Mouse (Mus musculus) liver, adult 2 months (tissue): ENCODE results near the gene Srgap1.

ENCODE experiments used
- CTCF ChIP-seq: fragments of 200-500 bp; IDR thresholded peaks from 2 replicates; pipeline ENCODE4 v1.5.1; 2011; ENCODE audit warnings: low read depth, low read length, control low read depth
- POLR2A ChIP-seq: fragments of 200-500 bp; IDR thresholded peaks from 2 replicates; pipeline ENCODE4 v1.6.1; 2011; ENCODE audit warnings: low read length, control low read depth; ENCODE audit not compliant: insufficient read depth; ENCODE audit errors: extremely low read depth

DNA sequence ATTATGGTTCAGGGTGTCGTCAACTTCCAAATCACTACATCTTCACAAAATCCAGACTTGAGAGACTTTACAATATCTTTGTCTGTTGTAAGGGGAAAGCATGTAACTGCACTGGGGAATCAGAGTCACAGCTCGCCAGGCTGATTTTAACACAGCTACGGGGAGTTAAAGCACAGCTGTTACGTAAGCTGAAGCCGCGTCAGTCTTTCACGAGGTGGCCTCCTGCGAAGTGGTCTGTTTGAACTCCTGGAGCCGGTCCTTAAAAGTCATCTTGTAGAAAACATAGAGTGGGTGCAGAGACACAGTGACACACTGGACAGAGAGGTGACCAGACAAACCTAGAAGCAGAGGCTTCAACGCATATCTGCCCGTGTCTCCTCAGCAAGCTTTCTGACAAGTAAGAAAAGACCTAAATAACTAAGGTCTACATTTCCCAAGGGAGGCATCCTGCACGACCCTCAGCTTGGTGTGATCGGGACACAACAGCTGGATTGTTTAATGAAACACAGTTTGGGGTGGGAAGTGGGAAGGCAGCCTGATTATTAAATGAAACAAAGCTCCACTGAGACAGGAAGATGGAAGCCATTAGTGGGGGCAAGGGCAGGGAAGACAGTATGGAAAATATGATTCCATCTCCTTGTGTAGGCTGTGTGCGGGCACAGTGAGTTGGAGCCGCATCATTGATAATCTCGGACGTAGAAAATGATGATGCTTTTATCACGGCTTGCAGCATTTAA, 181.4 kb downstream of the Srgap1 start:
- TF ChIP-seq CTCF: no peak
- TF ChIP-seq POLR2A: no peak
